Mouse (Mus musculus): Measurements from ENCODE around the gene Morn5. TPM values are rescaled to one million over a fixed set of nuclear protein-coding genes. Genes with fewer than 3 reads are reported as not detected.

Gene Morn5
- total and polyA plus RNA-seq, 2 experiments from 2014 or later: not detected

DNA sequence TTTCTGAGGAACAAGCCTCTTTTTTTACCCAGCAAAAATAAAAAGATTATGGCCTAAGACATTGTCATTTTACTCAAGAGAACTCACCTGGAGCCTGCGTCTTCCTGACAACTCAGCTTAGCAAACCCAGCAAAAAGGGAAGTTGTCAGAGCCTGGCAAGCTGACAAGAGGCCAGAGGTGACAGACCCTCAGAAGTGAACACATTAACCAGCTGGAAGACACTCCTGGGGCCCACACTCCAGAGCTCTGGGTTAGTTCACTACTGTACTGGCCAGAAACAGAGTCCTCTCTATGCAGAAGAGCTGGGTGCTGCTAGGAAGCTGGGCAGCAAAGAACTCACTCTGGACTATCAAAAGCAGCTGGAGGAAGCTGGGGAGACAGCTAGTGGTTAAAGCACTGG lies 8.4 kb upstream of the Morn5 start:
- H3K27ac ChIP-seq (ENCODE audit: low read depth): no peak overlapping the region
- H3K4me3 ChIP-seq (ENCODE audit: low read depth, low read length): no peak overlapping the region
- ATAC-seq (ENCODE audit: insufficient read depth, low read depth): no peak
- no peak overlapping the region for H3K4me2 ChIP-seq (ENCODE audit: low read depth, low read length)
- H3K36me3 ChIP-seq (replicated peaks; ENCODE audit: control insufficient read depth, insufficient read depth, low read length): peaks cover 54% of the 10 kb centered on the region
- H3K9ac ChIP-seq (replicated peaks; ENCODE audit: low read depth, low read length): no peak overlapping the region
- H3K27me3 ChIP-seq (ENCODE audit: control insufficient read depth, insufficient read depth, low read length): no peaks in the 10 kb centered on the region
- no peaks in the 10 kb centered on the region; the same call in 1 of the 2 replicates for H3K4me1 ChIP-seq (ENCODE audit: control insufficient read depth, insufficient read depth)
- TF ChIP-seq EP300 (IDR thresholded peaks at IDR 0.05; ENCODE audit: low read depth) (no peak), CTCF (IDR thresholded peaks at IDR 0.05; ENCODE audit: low read depth) (no peak)
- DNase-seq (ENCODE audit: low spot score): no peak
- no peaks in the 10 kb centered on the region for H3K9me3 ChIP-seq (replicated peaks; ENCODE audit: control insufficient read depth, low read length)
- 55% methylated on average over 1 of the region's 1 CpGs for WGBS

DNA sequence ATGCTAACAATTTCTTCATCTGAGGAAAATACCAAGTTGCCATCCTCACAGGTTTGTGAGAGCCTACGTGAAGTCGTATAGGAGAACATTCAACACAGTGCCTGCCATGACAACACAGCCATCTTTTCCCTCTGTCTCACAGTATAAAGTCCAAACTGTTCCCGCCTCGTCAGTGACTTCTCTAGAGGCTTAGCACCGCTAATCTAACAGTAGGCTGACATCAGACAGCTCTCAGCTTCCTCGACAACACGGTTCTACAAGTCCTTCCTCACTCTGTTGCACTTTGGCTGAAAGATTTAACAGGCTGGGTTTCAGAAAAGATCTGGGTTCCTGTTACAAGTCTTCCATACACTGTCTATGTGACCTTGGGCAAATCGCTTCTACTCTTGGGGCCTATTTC lies 1.1 kb upstream of the Morn5 start:
- no peaks in the 10 kb centered on the region for H3K27me3 ChIP-seq (ENCODE audit: control insufficient read depth, insufficient read depth, low read length)
- H3K4me3 ChIP-seq (ENCODE audit: low read depth, low read length): peak overlapping the region; percentile 98
- no peaks in the 10 kb centered on the region for H3K9me3 ChIP-seq (replicated peaks; ENCODE audit: control insufficient read depth, low read length)
- ATAC-seq (ENCODE audit: insufficient read depth, low read depth) (no peak), DNase-seq (ENCODE audit: low spot score) (peak; percentile 25)
- 21% methylated on average over 8 of the region's 8 CpGs for whole genome bisulfite sequencing
- H3K4me2 ChIP-seq (ENCODE audit: low read depth, low read length): peak overlapping the region; percentile 83
- peak overlapping the region; percentile 87 for H3K27ac ChIP-seq (ENCODE audit: low read depth)
- H3K36me3 ChIP-seq (replicated peaks; ENCODE audit: control insufficient read depth, insufficient read depth, low read length): peaks cover 19% of the 10 kb centered on the region
- no peak for TF ChIP-seq CTCF (IDR thresholded peaks at IDR 0.05; ENCODE audit: low read depth)
- no peak for TF ChIP-seq EP300 (IDR thresholded peaks at IDR 0.05; ENCODE audit: low read depth)
- H3K9ac ChIP-seq (replicated peaks; ENCODE audit: low read depth, low read length): peak overlapping the region; percentile 91
- H3K4me1 ChIP-seq (ENCODE audit: control insufficient read depth, insufficient read depth): peaks cover 20% of the 10 kb centered on the region

DNA sequence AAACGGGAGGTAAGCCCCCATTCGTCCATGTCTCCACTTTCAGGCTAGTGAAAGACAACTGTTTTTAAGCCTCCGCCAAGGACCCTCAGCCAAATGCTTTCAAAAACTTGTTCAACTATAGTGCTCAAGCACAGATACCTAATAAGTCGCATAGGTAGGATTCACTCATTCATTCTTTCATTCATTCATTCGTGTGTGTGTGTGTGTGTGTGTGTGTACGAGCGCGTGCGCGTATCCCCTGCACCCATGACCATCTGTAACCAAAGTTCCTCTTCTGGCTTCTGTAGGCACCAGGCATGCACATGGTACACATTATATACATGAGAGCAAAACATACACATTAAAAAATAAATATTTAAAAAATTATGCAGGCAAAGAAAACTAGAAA lies 303 bp downstream of the Morn5 start:
- no peak overlapping the region for H3K9ac ChIP-seq (replicated peaks; ENCODE audit: low read depth, low read length)
- H3K4me3 ChIP-seq (ENCODE audit: low read depth, low read length): peak overlapping the region; percentile 98
- H3K9me3 ChIP-seq (replicated peaks; ENCODE audit: control insufficient read depth, low read length): no peaks in the 10 kb centered on the region
- H3K36me3 ChIP-seq (replicated peaks; ENCODE audit: control insufficient read depth, insufficient read depth, low read length): peaks cover 12% of the 10 kb centered on the region; the same call in 1 of the 2 replicates
- H3K27ac ChIP-seq (ENCODE audit: low read depth): no peak overlapping the region
- TF ChIP-seq EP300 (IDR thresholded peaks at IDR 0.05; ENCODE audit: low read depth) (no peak), CTCF (IDR thresholded peaks at IDR 0.05; ENCODE audit: low read depth) (no peak)
- WGBS: 46% methylated on average over 10 of the region's 10 CpGs
- DNase-seq (ENCODE audit: low spot score) (no peak), ATAC-seq (ENCODE audit: insufficient read depth, low read depth) (no peak)
- peaks cover 20% of the 10 kb centered on the region for H3K4me1 ChIP-seq (ENCODE audit: control insufficient read depth, insufficient read depth)
- H3K4me2 ChIP-seq (ENCODE audit: low read depth, low read length): peak overlapping the region; percentile 83
- H3K27me3 ChIP-seq (ENCODE audit: control insufficient read depth, insufficient read depth, low read length): 0 out of 2 replicates have a peak, but pooled peaks cover 3% of the 10 kb centered on the region

DNA sequence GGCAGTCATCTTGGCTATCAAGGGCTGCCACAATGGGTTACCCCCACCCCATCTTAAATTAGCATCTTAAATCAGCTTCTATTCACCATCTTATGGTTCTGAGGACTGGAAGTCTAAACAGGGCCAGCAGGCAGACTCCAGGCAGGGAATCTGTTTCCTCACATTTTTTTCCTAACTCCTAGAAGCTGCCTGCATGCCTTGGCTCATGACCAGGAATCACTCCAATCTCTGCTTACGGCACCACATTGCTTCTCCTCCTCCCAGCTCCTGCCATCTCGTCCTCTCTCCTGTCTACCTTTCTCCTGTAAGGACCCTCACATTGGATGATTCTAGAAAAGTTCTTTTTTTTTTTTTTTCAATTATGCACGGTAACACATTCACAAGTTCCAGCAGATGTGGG lies 4.0 kb downstream of the Morn5 start:
- no peak for DNase-seq (ENCODE audit: low spot score)

DNA sequence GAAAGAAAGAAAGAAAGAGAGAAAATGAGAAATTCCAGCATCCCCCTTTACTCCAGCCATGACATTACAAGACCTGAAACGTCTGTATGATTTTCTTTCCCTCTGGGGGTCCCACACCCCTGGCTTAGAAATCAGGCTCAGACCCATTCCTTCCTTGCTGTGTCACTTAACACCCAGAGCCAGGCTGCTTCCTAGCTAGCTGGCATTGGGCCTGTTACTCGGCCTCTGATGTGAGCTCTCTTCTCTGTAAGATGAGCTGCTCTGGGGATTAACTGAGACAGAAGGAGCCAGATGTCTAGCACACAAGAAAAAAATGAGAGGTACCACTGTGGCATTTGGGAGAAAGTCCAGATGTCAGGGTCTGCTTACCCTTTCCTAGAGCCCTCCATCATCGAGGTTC lies 7.0 kb downstream of the Morn5 start:
- Histone ChIP-seq H3K27me3 (ENCODE audit: control insufficient read depth, insufficient read depth, low read length) (0 out of 2 replicates have a peak, but pooled peaks cover 3% of the 10 kb centered on the region), H3K9ac (replicated peaks; ENCODE audit: low read depth, low read length) (no peak overlapping the region), H3K27ac (ENCODE audit: low read depth) (no peak overlapping the region), H3K36me3 (replicated peaks; ENCODE audit: control insufficient read depth, insufficient read depth, low read length) (no peaks in the 10 kb centered on the region), H3K4me1 (ENCODE audit: control insufficient read depth, insufficient read depth) (no peaks in the 10 kb centered on the region), H3K4me3 (ENCODE audit: low read depth, low read length) (no peak overlapping the region), H3K9me3 (replicated peaks; ENCODE audit: control insufficient read depth, low read length) (no peaks in the 10 kb centered on the region), H3K4me2 (ENCODE audit: low read depth, low read length) (no peak overlapping the region)
- DNase-seq (ENCODE audit: low spot score) (no peak), ATAC-seq (ENCODE audit: insufficient read depth, low read depth) (no peak)
- 53% methylated on average over 3 of the region's 3 CpGs for WGBS
- TF ChIP-seq CTCF (IDR thresholded peaks at IDR 0.05; ENCODE audit: low read depth): no peak
- no peak for TF ChIP-seq EP300 (IDR thresholded peaks at IDR 0.05; ENCODE audit: low read depth)

More for the DNA sequence above, 4.0 kb downstream of the Morn5 start:
- H3K9me3 ChIP-seq (replicated peaks; ENCODE audit: control insufficient read depth, low read length): no peaks in the 10 kb centered on the region
- no peak overlapping the region for H3K4me2 ChIP-seq (ENCODE audit: low read depth, low read length)
- 0 out of 2 replicates have a peak, but pooled peaks cover 3% of the 10 kb centered on the region for H3K27me3 ChIP-seq (ENCODE audit: control insufficient read depth, insufficient read depth, low read length)
- 27% methylated on average over 3 of the region's 3 CpGs for WGBS
- no peaks in the 10 kb centered on the region for H3K36me3 ChIP-seq (replicated peaks; ENCODE audit: control insufficient read depth, insufficient read depth, low read length)
- TF ChIP-seq EP300 (IDR thresholded peaks at IDR 0.05; ENCODE audit: low read depth) (no peak), CTCF (IDR thresholded peaks at IDR 0.05; ENCODE audit: low read depth) (no peak)
- H3K9ac ChIP-seq (replicated peaks; ENCODE audit: low read depth, low read length): no peak overlapping the region
- no peak overlapping the region for H3K27ac ChIP-seq (ENCODE audit: low read depth)
- no peak overlapping the region for H3K4me3 ChIP-seq (ENCODE audit: low read depth, low read length)
- peaks cover under 1% of the 10 kb centered on the region; the same call in 1 of the 2 replicates for H3K4me1 ChIP-seq (ENCODE audit: control insufficient read depth, insufficient read depth)
- ATAC-seq (ENCODE audit: insufficient read depth, low read depth): no peak

DNA sequence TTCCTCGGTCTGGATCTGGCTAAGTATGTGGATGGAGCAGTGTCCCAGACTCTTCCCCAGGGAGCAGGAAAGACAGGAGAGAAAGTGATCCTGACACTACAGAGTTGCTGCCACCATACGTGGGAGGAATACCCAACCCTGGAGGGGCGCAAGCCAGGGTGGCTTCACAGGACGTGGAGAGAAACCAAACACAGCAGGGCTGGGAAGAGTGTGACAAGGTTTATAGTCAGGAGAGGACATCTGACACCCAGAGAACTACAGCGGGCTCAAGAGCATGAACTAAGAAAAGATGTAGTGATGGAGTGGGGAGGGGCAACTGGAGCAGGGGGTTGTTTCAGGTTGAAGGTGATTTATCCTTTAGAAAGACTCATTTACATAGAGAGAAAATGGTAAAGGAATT lies 12.2 kb downstream of the Morn5 start:
- TF ChIP-seq EP300 (IDR thresholded peaks at IDR 0.05; ENCODE audit: low read depth) (no peak), CTCF (IDR thresholded peaks at IDR 0.05; ENCODE audit: low read depth) (no peak)
- no peak overlapping the region for H3K4me3 ChIP-seq (ENCODE audit: low read depth, low read length)
- WGBS: 52% methylated on average over 5 of the region's 5 CpGs
- ATAC-seq (ENCODE audit: insufficient read depth, low read depth): no peak
- H3K27ac ChIP-seq (ENCODE audit: low read depth): no peak overlapping the region
- no peaks in the 10 kb centered on the region for H3K27me3 ChIP-seq (ENCODE audit: control insufficient read depth, insufficient read depth, low read length)
- no peak overlapping the region for H3K4me2 ChIP-seq (ENCODE audit: low read depth, low read length)
- H3K9me3 ChIP-seq (replicated peaks; ENCODE audit: control insufficient read depth, low read length): no peaks in the 10 kb centered on the region
- H3K36me3 ChIP-seq (replicated peaks; ENCODE audit: control insufficient read depth, insufficient read depth, low read length): no peaks in the 10 kb centered on the region
- no peak overlapping the region for H3K9ac ChIP-seq (replicated peaks; ENCODE audit: low read depth, low read length)
- DNase-seq (ENCODE audit: low spot score): no peak
- no peaks in the 10 kb centered on the region for H3K4me1 ChIP-seq (ENCODE audit: control insufficient read depth, insufficient read depth)
